ENCODE assay signal across 7 mouse cellular contexts in the genomic region with DNA sequence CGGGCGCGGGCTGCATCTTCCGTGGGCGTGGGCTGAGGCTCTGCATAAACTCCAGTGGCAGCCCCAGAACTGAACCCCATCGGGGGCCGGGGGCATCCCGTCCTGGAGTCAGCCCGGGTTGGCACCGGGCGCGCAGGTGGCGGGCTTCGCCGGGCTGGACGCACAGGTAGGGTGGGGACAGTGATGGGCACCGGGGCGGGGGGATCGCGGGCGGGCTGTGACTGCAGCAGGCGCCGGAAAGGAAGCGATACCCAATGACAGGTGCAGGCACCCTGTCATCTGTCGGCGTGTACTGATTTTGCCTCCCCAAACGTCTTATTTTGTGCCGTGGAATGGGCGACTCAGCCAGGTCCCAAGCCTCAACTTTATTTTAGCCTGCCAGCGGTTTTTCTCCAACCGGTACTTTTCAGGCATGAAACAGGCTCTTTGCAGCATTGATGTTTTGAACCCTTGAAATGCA. TPM values are rescaled to one million over a fixed set of nuclear protein-coding genes. Genes with fewer than 3 reads are reported as not detected.
DNase-seq lines count a peak whose midpoint lies in the region; ATAC-seq and TF ChIP-seq lines count a peak whose summit lies in the region.

No protein-coding gene starts in this region.

- H3K4me2 ChIP-seq in lung, embryonic 15.5 days: peak overlapping the region; percentile 86
- peak overlapping the region; percentile 90 for H3K4me2 ChIP-seq in embryonic facial prominence, embryonic 15.5 days (replicated peaks)

- H3K9ac ChIP-seq in lung, embryonic 15.5 days: peak overlapping the region; percentile 77
- peak overlapping the region; percentile 88 for H3K9ac ChIP-seq in embryonic facial prominence, embryonic 15.5 days

- no peaks in the 10 kb centered on the region for H3K9me3 ChIP-seq in lung, embryonic 15.5 days
- H3K9me3 ChIP-seq in embryonic facial prominence, embryonic 15.5 days (replicated peaks): no peaks in the 10 kb centered on the region
- H3K9me3 ChIP-seq in limb, embryonic 10.5 days (replicated peaks): no peaks in the 10 kb centered on the region

- peaks cover 14% of the 10 kb centered on the region; the same call in 1 of the 2 replicates for H3K36me3 ChIP-seq in lung, embryonic 15.5 days
- peaks cover 10% of the 10 kb centered on the region; the same call in 1 of the 2 replicates for H3K36me3 ChIP-seq in embryonic facial prominence, embryonic 15.5 days
- H3K36me3 ChIP-seq in limb, embryonic 10.5 days: peaks cover 44% of the 10 kb centered on the region
- H3K36me3 ChIP-seq in small intestine, adult 2 months (ENCODE audit: control insufficient read depth, insufficient read depth, low read length): peaks cover 6% of the 10 kb centered on the region; the same call in 1 of the 2 replicates

- H3K4me3 ChIP-seq in lung, embryonic 15.5 days: peak overlapping the region; percentile 65
- H3K4me3 ChIP-seq in embryonic facial prominence, embryonic 15.5 days (replicated peaks): peak overlapping the region; percentile 95
- peak overlapping the region; percentile 97 for H3K4me3 ChIP-seq in limb, embryonic 10.5 days
- H3K4me3 ChIP-seq in small intestine, adult 2 months (ENCODE audit: low read depth, low read length): peak overlapping the region; percentile 90

- DNase-seq in lung, postnatal 10 days: no peak
- no peak for DNase-seq in limb, embryonic 10.5 days (ENCODE audit: low spot score)
- no peak for DNase-seq in frontal cortex, postnatal 10 days (ENCODE audit: low spot score in 2 of 2)
- DNase-seq in right cerebral cortex, postnatal 14 days: no peak

- peaks cover 9% of the 10 kb centered on the region for H3K4me1 ChIP-seq in lung, embryonic 15.5 days
- peaks cover 15% of the 10 kb centered on the region for H3K4me1 ChIP-seq in embryonic facial prominence, embryonic 15.5 days
- H3K4me1 ChIP-seq in limb, embryonic 10.5 days: peaks cover 19% of the 10 kb centered on the region
- peaks cover 2% of the 10 kb centered on the region; the same call in 1 of the 2 replicates for H3K4me1 ChIP-seq in small intestine, adult 2 months (ENCODE audit: control insufficient read depth, insufficient read depth, insufficient read length, low read length)

- no peak for ATAC-seq in lung, embryonic 15.5 days (ENCODE audit: borderline replicate concordance, extremely low read depth, low FRiP score, low TSS enrichment)
- peak; percentile 32; the same call in 1 of the 2 replicates for ATAC-seq in embryonic facial prominence, embryonic 15.5 days (ENCODE audit: insufficient number of reproducible peaks, low FRiP score, low TSS enrichment, low read depth)

- H3K27me3 ChIP-seq in lung, embryonic 15.5 days: no peaks in the 10 kb centered on the region
- no peaks in the 10 kb centered on the region for H3K27me3 ChIP-seq in embryonic facial prominence, embryonic 15.5 days
- no peaks in the 10 kb centered on the region for H3K27me3 ChIP-seq in limb, embryonic 10.5 days (ENCODE audit: low read depth, poor library complexity, severe bottlenecking)
- H3K27me3 ChIP-seq in small intestine, adult 2 months (ENCODE audit: control insufficient read depth, insufficient read depth, low read length): no peaks in the 10 kb centered on the region

- H3K27ac ChIP-seq in lung, embryonic 15.5 days: peak overlapping the region; percentile 96
- peak overlapping the region; percentile 99 for H3K27ac ChIP-seq in embryonic facial prominence, embryonic 15.5 days (replicated peaks)
- H3K27ac ChIP-seq in limb, embryonic 10.5 days: peak overlapping the region; percentile 100
- peak overlapping the region; percentile 55 for H3K27ac ChIP-seq in small intestine, adult 2 months (ENCODE audit: insufficient read depth, low read depth, low read length)

- TF ChIP-seq CTCF in small intestine, adult 2 months (IDR thresholded peaks at IDR 0.05; ENCODE audit: extremely low read depth, insufficient read length, insufficient replicate concordance, low read depth, low read length): no peak

- TF ChIP-seq POLR2A in small intestine, adult 2 months (IDR thresholded peaks at IDR 0.05; ENCODE audit: low read depth, low read length): no peak; the same call in 1 of the 2 replicates

- 1% methylated on average over 31 of the region's 31 CpGs for WGBS in lung, embryonic 15.5 days
- WGBS in embryonic facial prominence, embryonic 15.5 days: 1% methylated on average over 31 of the region's 31 CpGs
- 3% methylated on average over 31 of the region's 31 CpGs for WGBS in limb, embryonic 10.5 days
- WGBS in small intestine, adult 2 months: 1% methylated on average over 31 of the region's 31 CpGs

RNA-seq across cellular contexts. Expression of a gene that starts 0.8 kb away (rescaled TPM):
- 6.4 and 6.5 TPM in 2 replicates for polyA plus RNA-seq in lung, embryonic 15.5 days (2015; fragmentation: Nextera tagmentation; extraction: Ambion mirVana)
- polyA plus RNA-seq in embryonic facial prominence, embryonic 15.5 days (2015; fragmentation: Nextera tagmentation; extraction: Ambion mirVana): 7.7 and 9.3 TPM in 2 replicates
- polyA plus RNA-seq in limb, embryonic 10.5 days (2016; fragmentation: Nextera tagmentation; extraction: Ambion mirVana): 12.2 and 13.6 TPM in 2 replicates
- polyA plus RNA-seq in small intestine, adult 2 months (2012; rRNA removed): 14.2 and 20.1 TPM in 2 replicates

RNA-seq across cellular contexts. Expression of a gene that starts 22.6 kb away (rescaled TPM):
- 50.2 and 53.6 TPM in 2 replicates for polyA plus RNA-seq in lung, embryonic 15.5 days (2015; fragmentation: Nextera tagmentation; extraction: Ambion mirVana)
- polyA plus RNA-seq in embryonic facial prominence, embryonic 15.5 days (2015; fragmentation: Nextera tagmentation; extraction: Ambion mirVana): 62.1 and 65.6 TPM in 2 replicates
- polyA plus RNA-seq in limb, embryonic 10.5 days (2016; fragmentation: Nextera tagmentation; extraction: Ambion mirVana): 74.1 and 74.8 TPM in 2 replicates
- 24.6 and 51.4 TPM in 2 replicates for polyA plus RNA-seq in small intestine, adult 2 months (2012; rRNA removed)

RNA-seq across cellular contexts. Expression of a gene that starts 39.8 kb away (rescaled TPM):
- polyA plus RNA-seq in lung, embryonic 15.5 days (2015; fragmentation: Nextera tagmentation; extraction: Ambion mirVana): 76.3 and 77.6 TPM in 2 replicates
- polyA plus RNA-seq in embryonic facial prominence, embryonic 15.5 days (2015; fragmentation: Nextera tagmentation; extraction: Ambion mirVana): 83.0 and 88.5 TPM in 2 replicates
- polyA plus RNA-seq in limb, embryonic 10.5 days (2016; fragmentation: Nextera tagmentation; extraction: Ambion mirVana): 116 and 119 TPM in 2 replicates
- polyA plus RNA-seq in small intestine, adult 2 months (2012; rRNA removed): 76.8 and 135 TPM in 2 replicates

RNA-seq across cellular contexts. Expression of a gene that starts 43.2 kb away (rescaled TPM):
- not detected in 2 replicates for polyA plus RNA-seq in lung, embryonic 15.5 days (2015; fragmentation: Nextera tagmentation; extraction: Ambion mirVana)
- polyA plus RNA-seq in embryonic facial prominence, embryonic 15.5 days (2015; fragmentation: Nextera tagmentation; extraction: Ambion mirVana): not detected in 2 replicates
- not detected in 2 replicates for polyA plus RNA-seq in limb, embryonic 10.5 days (2016; fragmentation: Nextera tagmentation; extraction: Ambion mirVana)
- polyA plus RNA-seq in small intestine, adult 2 months (2012; rRNA removed): not detected in 2 replicates

RNA-seq across cellular contexts. Expression of a gene that starts 51.2 kb away (rescaled TPM):
- polyA plus RNA-seq in lung, embryonic 15.5 days (2015; fragmentation: Nextera tagmentation; extraction: Ambion mirVana): 41.7 and 47.8 TPM in 2 replicates
- polyA plus RNA-seq in embryonic facial prominence, embryonic 15.5 days (2015; fragmentation: Nextera tagmentation; extraction: Ambion mirVana): 38.5 and 39.0 TPM in 2 replicates
- polyA plus RNA-seq in limb, embryonic 10.5 days (2016; fragmentation: Nextera tagmentation; extraction: Ambion mirVana): 8.4 and 10.4 TPM in 2 replicates
- polyA plus RNA-seq in small intestine, adult 2 months (2012; rRNA removed): 32.6 and 55.1 TPM in 2 replicates
